Mouse (Mus musculus) adrenal gland, postnatal 4 days (tissue): ENCODE measurements at regions not wholly inside any gene's neighbourhood (a gene's known extent, or its start where the extent isn't known, plus 50 kb on each side); places are given as distances from the start of the nearest gene placed in this dataset.

Experiments used
- DNase-seq, 2 experiments: peaks; one replicate each; pipeline ENCODE4 v3.0.0; 2021 to 2022; ENCODE audit warnings: low spot score in 2 of 2, mixed read lengths in 2 of 2

DNA sequence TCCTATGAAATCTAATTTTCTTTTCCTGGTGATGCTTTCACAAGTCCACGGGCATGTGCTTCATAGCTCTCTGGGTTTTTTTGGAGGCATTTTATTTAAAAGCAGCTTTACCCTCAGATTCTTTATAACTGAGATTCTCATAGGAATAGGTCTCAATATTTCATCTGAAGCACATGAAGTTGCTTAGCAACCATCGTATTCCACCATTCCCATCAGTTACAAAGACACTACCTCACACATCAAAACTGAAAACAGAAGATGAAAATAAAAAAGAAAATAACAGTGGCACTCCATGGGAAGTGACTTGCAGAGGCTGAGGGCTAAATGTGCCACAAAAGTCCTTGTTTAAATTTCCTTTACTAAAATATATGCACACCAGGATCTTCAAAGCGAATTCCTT, 384.0 kb upstream of the 1700015G11Rik start:
- DNase-seq: no peak

- DNase-seq: peak in 1 of 2 experiments; percentile 7
These were observed 376.3 kb upstream of the 1700015G11Rik start for GRCm38 (mm10) chr7:52391793-52392192.
